Mouse (Mus musculus) R1 (cell line): ENCODE data around the gene Ankrd23.

Experiments used
- DNase-seq: peaks from one replicate; pipeline ENCODE4 v3.0.0-alpha.2; 2018; ENCODE audit warnings: low read depth, low spot score

Gene Ankrd23

GRCm38 (mm10) chr1:36545845-36546600, 9.3 kb upstream of the Ankrd23 start:
- peak; percentile 67 for DNase-seq

DNA sequence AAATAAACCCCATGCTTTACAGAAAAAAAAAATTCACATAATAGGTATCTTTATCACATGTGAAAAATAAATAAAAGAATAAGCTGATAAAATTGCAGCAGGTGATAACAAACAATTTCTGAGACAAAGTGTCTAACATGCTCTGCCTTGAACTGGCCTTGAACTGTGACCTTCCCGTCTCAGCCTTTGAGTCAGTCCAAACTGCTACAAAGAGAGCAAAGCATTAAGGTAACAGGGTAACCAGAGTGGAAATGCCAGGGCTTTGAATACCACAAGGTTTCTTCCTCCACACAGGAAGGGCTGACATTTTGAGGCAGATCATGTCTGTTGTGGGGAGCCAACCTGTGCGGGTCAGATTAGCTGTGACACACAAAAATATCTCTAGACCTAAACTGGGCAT, 8.7 kb upstream of the Ankrd23 start:
- peak; percentile 43 for DNase-seq

DNA sequence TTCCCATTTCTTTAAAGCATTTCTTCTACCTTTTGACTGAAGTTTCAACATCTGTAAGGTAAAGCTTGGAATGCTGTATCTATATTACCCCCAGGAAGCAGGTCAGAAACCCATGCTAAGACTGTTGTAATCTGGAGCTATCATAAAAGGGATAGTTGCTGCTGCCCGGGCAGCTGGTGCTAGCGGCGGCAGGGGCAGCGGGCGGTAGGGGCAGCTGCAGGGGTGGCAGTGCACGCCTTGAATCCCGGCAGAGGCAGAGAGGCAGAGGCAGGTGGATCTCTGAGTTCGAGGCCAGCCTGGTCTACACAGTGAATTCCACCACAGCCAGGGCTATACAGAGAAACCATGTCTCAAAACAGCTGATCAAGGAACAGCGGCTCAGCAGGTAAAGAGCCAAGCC, 6.2 kb upstream of the Ankrd23 start:
- DNase-seq: no peak

DNA sequence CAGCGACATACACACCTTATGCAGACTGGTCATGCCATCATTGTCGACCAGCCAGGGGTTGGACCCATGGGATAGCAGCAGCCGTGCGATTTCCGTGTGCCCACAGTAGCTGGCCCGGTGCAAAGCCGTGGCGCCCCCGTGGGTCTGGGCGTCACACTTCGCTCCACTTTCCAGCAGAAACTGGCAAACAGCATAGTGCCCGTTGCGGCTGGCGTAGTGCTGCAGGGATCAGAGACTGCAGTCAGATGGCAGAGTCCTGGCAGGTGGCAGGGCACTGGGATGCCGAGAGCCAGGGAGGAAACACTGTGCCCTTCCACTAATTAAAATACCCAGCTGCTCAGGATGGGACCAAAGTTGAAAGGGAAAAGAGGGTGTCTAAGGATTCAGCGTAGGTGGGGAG, 5.2 kb upstream of the Ankrd23 start:
- DNase-seq: no peak

- no peak for DNase-seq
Measured at GRCm38 (mm10) chr1:36540807-36541206, 4.1 kb upstream of the Ankrd23 start.

GRCm38 (mm10) chr1:36540132-36540531, 3.4 kb upstream of the Ankrd23 start:
- no peak for DNase-seq

DNA sequence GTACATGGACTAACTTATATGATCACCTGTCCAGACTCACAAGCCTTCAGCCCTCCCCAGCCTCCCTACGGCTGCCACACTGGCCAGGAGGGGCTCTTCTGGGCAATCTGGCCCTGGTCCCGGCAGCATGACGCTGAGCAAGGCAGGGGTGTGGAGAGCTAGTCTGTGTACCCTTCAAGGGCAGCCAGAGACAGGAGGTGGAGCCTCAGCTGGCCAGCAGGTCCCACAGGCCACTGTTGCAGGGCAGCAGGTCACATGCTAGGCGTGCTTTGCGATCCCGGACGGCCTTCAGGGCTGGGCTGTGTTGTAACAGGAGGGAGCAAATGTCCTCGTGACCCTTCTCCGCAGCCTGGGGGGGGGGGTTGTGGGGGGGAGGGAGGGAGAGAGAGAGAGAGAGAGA, 2.5 kb upstream of the Ankrd23 start, which contains the start of gene Gm42417:
TSS of gene Gm42417 (minus strand) at position 244 of the 400 bp plus-strand sequence.
- DNase-seq: no peak

GRCm38 (mm10) chr1:36538727-36539126, 2.0 kb upstream of the Ankrd23 start:
- DNase-seq: no peak

DNA sequence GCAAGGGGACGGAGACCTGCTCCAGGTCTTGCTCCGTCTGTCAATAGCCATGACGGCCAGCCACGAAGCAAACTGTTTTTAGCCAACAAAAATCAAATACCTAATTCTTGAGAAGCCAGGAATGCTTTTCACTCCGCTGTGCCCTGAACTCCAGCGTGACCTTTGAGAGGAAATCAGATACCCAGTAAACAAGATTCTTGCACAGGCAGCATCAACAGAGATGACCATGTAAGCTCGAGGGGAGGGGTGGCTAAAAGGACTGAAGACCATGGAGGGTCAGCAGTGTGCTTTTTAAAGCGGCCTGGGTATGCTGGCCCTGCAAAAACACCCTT, 320 bp downstream of the Ankrd23 start:
- no peak for DNase-seq

DNA sequence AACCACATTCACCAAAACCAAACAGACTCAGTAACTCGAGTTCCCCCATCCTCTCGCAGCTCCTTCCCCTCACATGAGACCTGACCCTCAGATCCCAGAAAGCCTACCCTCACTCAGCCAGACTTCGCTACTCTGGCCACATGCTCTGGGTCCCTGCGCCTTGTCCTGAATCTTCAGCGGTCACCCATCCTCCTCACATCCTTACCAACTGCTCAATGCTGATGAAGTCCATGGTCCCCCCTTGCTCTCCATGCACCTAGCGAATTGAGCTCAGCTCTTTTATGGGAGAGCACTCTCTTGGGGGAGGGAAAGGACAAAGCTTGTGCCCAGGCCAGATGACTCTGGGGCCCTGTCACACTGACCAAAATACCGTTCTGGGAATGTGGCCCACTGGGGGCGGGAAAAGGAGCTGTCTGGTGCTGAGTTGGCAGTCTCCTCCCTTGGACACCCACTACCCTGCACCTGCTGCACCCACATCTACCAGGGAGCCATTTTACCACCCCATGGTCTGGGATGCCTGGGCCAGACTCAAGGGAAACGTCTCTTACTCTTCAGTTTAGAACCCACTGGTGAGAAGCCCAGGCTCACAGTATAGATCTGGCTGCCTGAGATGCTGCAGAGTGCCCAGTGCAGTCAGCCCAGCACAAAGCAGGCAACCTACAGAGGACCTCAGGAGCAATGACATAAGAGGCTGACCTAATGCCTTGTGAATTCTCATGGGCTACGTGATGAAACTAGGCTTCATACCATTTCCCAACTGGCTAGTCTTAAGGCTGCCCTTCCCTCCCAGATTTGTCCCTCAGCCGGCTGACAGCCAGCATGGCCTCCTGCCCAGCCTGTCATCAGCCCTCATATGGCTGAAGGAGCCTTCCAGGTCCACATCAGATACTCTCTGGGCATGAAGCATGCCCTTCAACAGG, 946 bp downstream of the Ankrd23 start:
- DNase-seq: no peak

GRCm38 (mm10) chr1:36534595-36535058, 2.1 kb downstream of the Ankrd23 start:
- DNase-seq: no peak

- DNase-seq: peak; percentile 43
Measured at GRCm38 (mm10) chr1:36533546-36533945, 3.1 kb downstream of the Ankrd23 start.

- DNase-seq: no peak
Measured at GRCm38 (mm10) chr1:36531461-36531860, 5.2 kb downstream of the Ankrd23 start.

DNA sequence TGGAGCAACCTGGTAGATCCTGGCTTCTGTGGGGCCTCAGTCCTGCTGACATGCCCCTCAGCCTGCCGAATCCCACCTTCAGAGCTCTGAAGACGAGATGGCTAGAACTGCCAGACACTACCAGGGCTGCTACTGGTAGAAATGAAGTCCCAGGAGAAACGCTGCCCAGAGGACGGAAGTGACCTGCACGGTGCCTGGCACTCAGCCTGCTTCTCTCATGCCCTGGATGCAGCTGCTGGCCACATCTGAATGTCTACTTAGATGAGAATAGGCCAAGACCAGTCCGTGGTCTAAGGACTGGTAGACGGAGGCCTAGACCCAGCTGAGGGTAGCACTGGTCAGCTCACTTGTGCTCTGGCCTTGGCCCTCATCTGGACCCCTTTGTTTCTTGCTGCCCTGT, 5.7 kb downstream of the Ankrd23 start:
- no peak for DNase-seq

DNA sequence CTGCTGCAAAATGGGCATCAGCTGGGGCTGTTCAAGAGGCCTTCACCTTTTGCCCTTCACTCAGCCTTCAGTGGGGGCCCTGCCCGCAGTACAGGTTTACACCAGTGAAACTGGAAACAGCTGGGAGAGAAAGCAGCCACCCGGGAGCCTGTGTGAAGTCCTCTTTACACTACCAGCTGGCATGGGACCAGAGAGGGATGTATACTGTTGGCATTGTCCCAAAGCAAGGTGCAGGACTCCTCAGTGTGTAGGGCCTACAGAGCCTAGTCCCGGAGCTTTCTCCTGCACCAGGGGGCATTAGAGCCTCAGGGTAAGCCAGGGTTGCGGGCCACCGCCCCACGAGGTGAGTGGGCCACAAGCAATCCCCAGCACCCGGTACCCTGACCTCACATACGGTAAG, 6.2 kb downstream of the Ankrd23 start:
- DNase-seq: no peak

GRCm38 (mm10) chr1:36529875-36530274, 6.8 kb downstream of the Ankrd23 start:
- no peak for DNase-seq

GRCm38 (mm10) chr1:36529274-36529673, 7.4 kb downstream of the Ankrd23 start:
- DNase-seq: no peak

DNA sequence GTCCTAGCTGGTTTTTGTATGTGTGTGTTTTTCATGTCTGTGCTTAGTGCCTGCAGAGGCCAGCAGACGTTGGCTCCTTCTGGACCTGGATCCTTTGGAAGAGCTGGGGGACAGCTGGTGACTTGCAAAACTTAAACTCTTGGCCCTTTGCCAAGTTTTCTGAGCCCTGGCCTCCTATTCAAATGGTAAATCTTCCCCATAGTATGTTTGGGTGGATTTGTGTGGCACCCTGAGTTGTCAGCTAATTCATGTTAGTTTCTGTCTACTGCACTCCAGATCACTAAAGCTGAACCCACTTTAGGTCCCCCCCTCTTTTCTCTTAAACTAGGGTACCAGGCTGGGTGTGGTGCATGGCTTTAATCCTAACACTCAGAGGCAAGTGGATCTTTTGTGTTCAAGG, 8.3 kb downstream of the Ankrd23 start:
- DNase-seq: peak; percentile 74

GRCm38 (mm10) chr1:36526903-36527302, 9.8 kb downstream of the Ankrd23 start:
- DNase-seq: no peak

DNA sequence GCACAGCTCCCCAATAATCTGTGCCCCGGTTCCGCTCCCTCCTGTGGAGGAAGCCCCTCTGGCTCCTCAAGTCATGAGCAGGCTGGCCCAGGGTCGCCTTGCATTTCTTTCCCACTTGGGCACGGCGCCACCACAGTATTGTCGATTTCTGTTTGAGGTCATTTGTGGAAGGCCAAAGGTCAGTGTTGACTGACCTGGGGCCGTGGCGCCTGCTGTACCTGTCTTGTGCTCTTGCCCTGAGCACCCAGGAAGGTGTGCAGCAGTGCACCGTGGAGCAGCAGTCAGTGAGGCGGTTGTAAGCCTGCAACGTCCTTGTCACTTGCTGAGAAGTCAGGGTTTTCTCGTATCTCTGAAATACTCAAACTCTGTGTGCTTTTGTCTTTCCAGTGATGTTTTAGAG, 10.9 kb downstream of the Ankrd23 start:
- no peak for DNase-seq

- DNase-seq: no peak
Measured at GRCm38 (mm10) chr1:36524058-36524457, 12.6 kb downstream of the Ankrd23 start.

DNA sequence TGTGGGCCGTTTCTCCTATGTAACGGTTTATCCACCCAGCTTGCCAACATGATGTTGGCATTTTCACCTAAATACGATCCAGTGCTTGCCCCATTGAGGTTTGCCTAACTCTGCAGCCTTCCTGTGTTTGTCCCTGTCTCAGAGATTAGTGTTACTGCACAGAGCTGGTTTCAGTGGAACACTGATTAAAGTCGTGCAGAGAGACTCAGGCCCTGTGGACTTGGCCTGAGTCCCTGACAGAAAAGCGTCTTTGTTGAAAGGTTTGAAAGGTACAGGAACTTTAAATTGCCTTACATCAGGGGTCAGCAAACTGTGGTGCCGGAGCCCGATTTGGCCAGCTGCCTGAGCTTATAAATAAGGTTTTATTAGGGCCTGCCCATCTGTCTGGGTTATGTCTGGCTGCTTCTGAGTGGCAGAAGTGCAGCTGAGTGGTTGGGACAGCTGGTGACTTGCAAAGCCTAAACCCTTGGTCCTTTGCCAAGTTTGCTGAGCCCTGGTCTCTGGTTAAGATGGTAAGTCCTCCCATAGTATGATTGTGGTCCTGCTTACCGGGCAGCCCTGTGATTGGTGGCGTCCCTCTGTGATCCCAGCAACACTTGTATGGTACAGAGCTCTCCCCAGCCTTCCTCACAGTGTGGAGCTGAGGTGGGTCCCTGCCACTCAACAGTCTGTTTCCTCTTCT, 13.2 kb downstream of the Ankrd23 start:
- DNase-seq: no peak
